Mouse (Mus musculus): ENCODE measurements around the gene Zkscan2. TPM values are rescaled to one million over a fixed set of nuclear protein-coding genes. Genes with fewer than 3 reads are reported as not detected.

Zkscan2 gene
- total and polyA plus RNA-seq, 3 experiments = 0.33 TPM; not detected in 2

DNA sequence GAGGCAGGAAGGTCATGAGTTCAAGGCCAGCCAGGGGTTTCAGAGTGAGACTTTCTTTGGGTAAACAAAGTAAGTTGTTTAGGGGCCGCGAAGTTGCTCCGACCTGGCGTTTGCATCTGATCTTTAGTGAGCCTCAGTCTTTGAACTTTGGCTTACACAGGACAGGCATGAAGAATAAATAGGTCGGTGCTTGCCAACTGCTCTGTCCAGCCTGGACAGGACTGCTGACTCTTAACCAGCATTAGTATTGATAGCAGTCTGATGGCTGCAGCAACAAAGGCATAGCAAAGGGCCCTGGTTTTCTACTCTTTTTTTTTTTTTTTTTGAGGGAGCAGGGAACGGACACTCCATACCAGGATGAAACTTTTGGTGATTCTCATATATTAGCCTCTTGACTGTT lies 47.7 kb downstream of the Zkscan2 start:
- DNase-seq (ENCODE audit: low spot score) = no peak
- no peak for TF ChIP-seq GATA2 (IDR thresholded peaks at IDR 0.05; ENCODE audit: borderline replicate concordance, low read depth, low read length)
- no peak for ATAC-seq (ENCODE audit: extremely low read depth, insufficient number of reproducible peaks, low FRiP score, poor library complexity, severe bottlenecking)
- Histone ChIP-seq H3K36me3 (replicated peaks) (no peaks in the 10 kb centered on the region), H3K4me3 (ENCODE audit: low read depth, low read length) (no peak overlapping the region), H3K27me3 (ENCODE audit: insufficient read depth, low read length) (peaks cover 5% of the 10 kb centered on the region; the same call in 1 of the 2 replicates), H3K4me1 (ENCODE audit: insufficient read depth, low read depth, low read length) (peaks cover 15% of the 10 kb centered on the region), H3K9me3 (replicated peaks) (no peaks in the 10 kb centered on the region)

DNA sequence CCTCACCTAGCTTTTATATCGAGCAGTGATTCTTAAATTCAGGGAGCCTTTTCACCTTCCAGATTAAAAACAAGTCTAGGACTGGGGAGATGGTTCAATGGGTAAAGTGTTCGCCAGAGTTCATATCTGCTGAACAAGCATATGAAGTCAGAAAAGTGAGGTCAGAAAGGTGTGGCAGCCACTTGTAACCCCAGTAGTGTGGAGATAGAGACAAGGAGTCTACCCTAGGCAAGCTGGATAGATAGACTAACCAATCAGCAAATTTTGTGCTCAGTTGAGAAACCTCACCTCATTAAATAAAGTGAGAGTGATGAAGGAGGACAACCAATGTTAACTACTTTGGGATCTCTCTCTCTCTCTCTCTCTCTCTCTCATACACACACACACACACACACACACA lies 49.7 kb downstream of the Zkscan2 start:
- no peak overlapping the region for H3K4me3 ChIP-seq (ENCODE audit: low read depth, low read length)
- peaks cover 4% of the 10 kb centered on the region; the same call in 1 of the 2 replicates for H3K4me1 ChIP-seq (ENCODE audit: insufficient read depth, low read depth, low read length)
- H3K9me3 ChIP-seq (replicated peaks) = no peaks in the 10 kb centered on the region
- DNase-seq (ENCODE audit: low spot score) (no peak), ATAC-seq (ENCODE audit: extremely low read depth, insufficient number of reproducible peaks, low FRiP score, poor library complexity, severe bottlenecking) (no peak)
- TF ChIP-seq GATA1 (IDR thresholded peaks at IDR 0.05; ENCODE audit: borderline replicate concordance, low read length) = no peak
- TF ChIP-seq CTCF (IDR thresholded peaks at IDR 0.05; ENCODE audit: low read depth, low read length) = no peak
- TF ChIP-seq TAL1 (conservative IDR thresholded peaks at IDR 0.05; ENCODE audit: low read depth, low read length) = no peak
- TF ChIP-seq POLR2AphosphoS5 (IDR thresholded peaks at IDR 0.05; ENCODE audit: insufficient replicate concordance, low read depth, low read length) = no peak
- TF ChIP-seq GATA2 (IDR thresholded peaks at IDR 0.05; ENCODE audit: borderline replicate concordance, low read depth, low read length) = no peak
- H3K27me3 ChIP-seq (ENCODE audit: insufficient read depth, low read length) = peaks cover 15% of the 10 kb centered on the region
- no peaks in the 10 kb centered on the region for H3K36me3 ChIP-seq (replicated peaks)

DNA sequence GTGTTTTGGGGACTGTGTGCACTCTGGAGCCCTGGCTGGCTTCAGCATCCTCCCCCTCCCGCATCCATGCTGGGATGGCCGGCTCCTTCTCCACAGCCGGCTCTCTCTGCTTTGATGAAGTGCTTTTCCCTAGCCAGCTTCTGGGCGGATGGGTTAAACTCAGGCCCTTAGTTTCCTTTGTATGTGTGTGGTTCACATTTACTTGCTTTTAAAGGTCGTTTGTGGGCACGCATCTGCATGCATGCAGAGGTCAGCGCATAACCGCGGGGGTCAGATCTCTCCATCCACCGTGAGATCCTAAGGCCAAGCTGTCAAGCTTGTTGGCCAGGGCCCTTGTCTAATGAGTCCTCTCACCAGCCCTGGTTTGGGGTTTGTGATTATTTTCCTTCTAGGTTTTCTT lies 50.6 kb downstream of the Zkscan2 start:
- DNase-seq (ENCODE audit: low spot score) (no peak), ATAC-seq (ENCODE audit: extremely low read depth, insufficient number of reproducible peaks, low FRiP score, poor library complexity, severe bottlenecking) (no peak)
- no peak for TF ChIP-seq POLR2AphosphoS5 (IDR thresholded peaks at IDR 0.05; ENCODE audit: insufficient replicate concordance, low read depth, low read length)
- no peak for TF ChIP-seq CTCF (IDR thresholded peaks at IDR 0.05; ENCODE audit: low read depth, low read length)
- TF ChIP-seq TAL1 (conservative IDR thresholded peaks at IDR 0.05; ENCODE audit: low read depth, low read length) = no peak
- no peak for TF ChIP-seq GATA2 (IDR thresholded peaks at IDR 0.05; ENCODE audit: borderline replicate concordance, low read depth, low read length)
- TF ChIP-seq GATA1 (IDR thresholded peaks at IDR 0.05; ENCODE audit: borderline replicate concordance, low read length) = no peak
- Histone ChIP-seq H3K4me1 (ENCODE audit: insufficient read depth, low read depth, low read length) (peaks cover 4% of the 10 kb centered on the region; the same call in 1 of the 2 replicates), H3K4me3 (ENCODE audit: low read depth, low read length) (no peak overlapping the region), H3K9me3 (replicated peaks) (no peaks in the 10 kb centered on the region), H3K27me3 (ENCODE audit: insufficient read depth, low read length) (peaks cover 18% of the 10 kb centered on the region), H3K36me3 (replicated peaks) (no peaks in the 10 kb centered on the region)

DNA sequence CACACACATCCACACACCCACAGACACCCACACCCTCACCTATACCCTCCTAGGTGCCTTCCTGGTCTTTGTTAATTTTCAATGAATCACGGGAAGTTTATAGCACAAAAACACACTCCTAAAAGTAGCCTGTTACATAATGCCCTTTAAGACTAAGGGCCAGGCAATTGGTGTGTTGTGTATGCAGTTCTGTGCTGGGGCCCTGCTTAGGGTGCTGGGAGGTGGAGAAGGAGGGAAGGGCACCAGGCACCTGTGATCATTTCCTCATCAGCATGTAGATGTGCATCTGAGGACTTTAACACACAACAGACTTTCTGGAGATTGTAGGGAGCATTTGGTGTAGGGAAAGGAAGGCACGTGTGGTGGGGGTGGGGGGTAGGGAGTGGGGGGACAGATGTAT lies 51.5 kb downstream of the Zkscan2 start:
- peaks cover 4% of the 10 kb centered on the region; the same call in 1 of the 2 replicates for H3K4me1 ChIP-seq (ENCODE audit: insufficient read depth, low read depth, low read length)
- H3K36me3 ChIP-seq (replicated peaks) = no peaks in the 10 kb centered on the region
- ATAC-seq (ENCODE audit: extremely low read depth, insufficient number of reproducible peaks, low FRiP score, poor library complexity, severe bottlenecking) (no peak), DNase-seq (ENCODE audit: low spot score) (no peak)
- H3K4me3 ChIP-seq (ENCODE audit: low read depth, low read length) = no peak overlapping the region
- TF ChIP-seq GATA2 (IDR thresholded peaks at IDR 0.05; ENCODE audit: borderline replicate concordance, low read depth, low read length) (no peak), CTCF (IDR thresholded peaks at IDR 0.05; ENCODE audit: low read depth, low read length) (no peak), GATA1 (IDR thresholded peaks at IDR 0.05; ENCODE audit: borderline replicate concordance, low read length) (no peak), POLR2AphosphoS5 (IDR thresholded peaks at IDR 0.05; ENCODE audit: insufficient replicate concordance, low read depth, low read length) (no peak), TAL1 (conservative IDR thresholded peaks at IDR 0.05; ENCODE audit: low read depth, low read length) (no peak)
- peaks cover 16% of the 10 kb centered on the region for H3K27me3 ChIP-seq (ENCODE audit: insufficient read depth, low read length)
- H3K9me3 ChIP-seq (replicated peaks) = no peaks in the 10 kb centered on the region

DNA sequence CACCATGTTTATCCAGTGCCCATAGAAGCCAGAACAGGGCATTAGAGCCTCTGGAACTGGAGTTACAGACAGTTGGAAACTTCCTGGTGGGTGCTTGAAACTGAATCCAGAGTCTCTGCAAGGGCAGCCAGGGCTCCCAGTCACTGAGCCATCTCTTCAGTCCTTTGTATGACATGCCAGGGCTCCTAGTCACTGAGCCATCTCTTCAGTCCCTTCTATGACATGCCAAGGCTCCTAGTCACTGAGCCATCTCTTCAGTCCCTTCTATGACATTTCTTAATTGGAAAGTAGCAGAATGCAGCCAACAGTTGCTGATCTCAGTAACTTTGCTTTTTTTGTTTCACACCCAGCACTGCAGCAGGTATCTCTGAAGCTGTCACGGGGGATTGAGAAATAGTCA lies 58.2 kb downstream of the Zkscan2 start:
- Histone ChIP-seq H3K4me3 (ENCODE audit: low read depth, low read length) (no peak overlapping the region), H3K27me3 (ENCODE audit: insufficient read depth, low read length) (peaks cover 18% of the 10 kb centered on the region), H3K36me3 (replicated peaks) (no peaks in the 10 kb centered on the region), H3K4me1 (ENCODE audit: insufficient read depth, low read depth, low read length) (no peaks in the 10 kb centered on the region), H3K9me3 (replicated peaks) (no peaks in the 10 kb centered on the region)
- no peak for ATAC-seq (ENCODE audit: extremely low read depth, insufficient number of reproducible peaks, low FRiP score, poor library complexity, severe bottlenecking)
- TF ChIP-seq GATA1 (IDR thresholded peaks at IDR 0.05; ENCODE audit: borderline replicate concordance, low read length) = no peak
- no peak for TF ChIP-seq GATA2 (IDR thresholded peaks at IDR 0.05; ENCODE audit: borderline replicate concordance, low read depth, low read length)
- TF ChIP-seq TAL1 (conservative IDR thresholded peaks at IDR 0.05; ENCODE audit: low read depth, low read length) = no peak
- no peak for TF ChIP-seq CTCF (IDR thresholded peaks at IDR 0.05; ENCODE audit: low read depth, low read length)
- TF ChIP-seq POLR2AphosphoS5 (IDR thresholded peaks at IDR 0.05; ENCODE audit: insufficient replicate concordance, low read depth, low read length) = no peak
- no peak for DNase-seq (ENCODE audit: low spot score)

DNA sequence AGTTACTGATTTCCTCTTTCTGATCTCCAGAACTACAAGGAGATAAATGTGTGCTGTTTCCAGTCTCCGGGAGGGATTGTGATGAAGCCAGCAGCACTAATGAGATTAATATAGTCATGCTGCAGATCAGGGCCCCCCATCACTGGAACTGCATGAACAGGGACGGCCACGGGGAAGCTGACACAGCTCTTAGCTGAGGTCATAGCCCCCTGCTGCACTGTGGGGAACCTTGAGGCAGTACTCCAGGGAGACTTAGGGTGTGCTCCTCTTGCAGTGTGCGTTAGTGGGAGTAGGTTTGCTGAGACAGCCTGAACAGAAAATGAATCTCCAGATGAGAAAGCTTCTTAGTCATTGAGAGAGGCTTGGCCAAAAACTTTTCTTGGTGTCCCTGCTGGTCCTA lies 69.0 kb downstream of the Zkscan2 start:
- no peak for DNase-seq (ENCODE audit: low spot score)
- TF ChIP-seq CTCF (IDR thresholded peaks at IDR 0.05; ENCODE audit: low read depth, low read length) = no peak
- TF ChIP-seq GATA2 (IDR thresholded peaks at IDR 0.05; ENCODE audit: borderline replicate concordance, low read depth, low read length) = no peak
- no peak for TF ChIP-seq POLR2AphosphoS5 (IDR thresholded peaks at IDR 0.05; ENCODE audit: insufficient replicate concordance, low read depth, low read length)
- TF ChIP-seq TAL1 (conservative IDR thresholded peaks at IDR 0.05; ENCODE audit: low read depth, low read length) = no peak
- TF ChIP-seq GATA1 (IDR thresholded peaks at IDR 0.05; ENCODE audit: borderline replicate concordance, low read length) = no peak
- no peak for ATAC-seq (ENCODE audit: extremely low read depth, insufficient number of reproducible peaks, low FRiP score, poor library complexity, severe bottlenecking)
- Histone ChIP-seq H3K27me3 (ENCODE audit: insufficient read depth, low read length) (no peaks in the 10 kb centered on the region), H3K4me1 (ENCODE audit: insufficient read depth, low read depth, low read length) (peaks cover 3% of the 10 kb centered on the region; the same call in 1 of the 2 replicates), H3K36me3 (replicated peaks) (peaks cover 44% of the 10 kb centered on the region), H3K9me3 (replicated peaks) (no peaks in the 10 kb centered on the region), H3K4me3 (ENCODE audit: low read depth, low read length) (no peak overlapping the region)

DNA sequence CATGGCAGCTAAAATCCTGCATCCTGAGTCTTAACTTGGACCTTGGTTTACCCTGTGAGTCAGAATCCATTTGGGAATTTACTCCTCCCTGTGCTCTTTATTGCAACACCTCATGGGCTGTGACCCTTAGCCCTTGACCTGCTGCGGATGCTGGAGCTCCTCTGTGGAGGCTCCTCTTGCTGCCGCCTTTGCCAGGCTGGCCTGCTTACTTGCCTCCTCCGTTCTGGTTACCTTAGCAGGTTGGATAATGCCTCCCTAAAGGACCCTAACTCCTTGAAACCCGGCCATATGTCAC lies 69.9 kb downstream of the Zkscan2 start:
- DNase-seq (ENCODE audit: low spot score) (no peak), ATAC-seq (ENCODE audit: extremely low read depth, insufficient number of reproducible peaks, low FRiP score, poor library complexity, severe bottlenecking) (no peak)
- TF ChIP-seq GATA2 (IDR thresholded peaks at IDR 0.05; ENCODE audit: borderline replicate concordance, low read depth, low read length) (no peak), GATA1 (IDR thresholded peaks at IDR 0.05; ENCODE audit: borderline replicate concordance, low read length) (no peak), POLR2AphosphoS5 (IDR thresholded peaks at IDR 0.05; ENCODE audit: insufficient replicate concordance, low read depth, low read length) (no peak), CTCF (IDR thresholded peaks at IDR 0.05; ENCODE audit: low read depth, low read length) (no peak), TAL1 (conservative IDR thresholded peaks at IDR 0.05; ENCODE audit: low read depth, low read length) (no peak)
- Histone ChIP-seq H3K27me3 (ENCODE audit: insufficient read depth, low read length) (no peaks in the 10 kb centered on the region), H3K9me3 (replicated peaks) (no peaks in the 10 kb centered on the region), H3K4me1 (ENCODE audit: insufficient read depth, low read depth, low read length) (peaks cover 3% of the 10 kb centered on the region; the same call in 1 of the 2 replicates), H3K4me3 (ENCODE audit: low read depth, low read length) (no peak overlapping the region), H3K36me3 (replicated peaks) (peaks cover 51% of the 10 kb centered on the region)
